8 mouse cellular contexts compared by ENCODE assay signal in genomic region chr19:46339287-46339971, GRCm38 (mm10). TPM values are rescaled to one million over a fixed set of nuclear protein-coding genes. Genes with fewer than 3 reads are reported as not detected.
DNase-seq lines count a peak whose midpoint lies in the region; TF ChIP-seq lines count a peak whose summit lies in the region.

No protein-coding gene starts in this region.

- no peak for TF ChIP-seq CTCF in bone marrow, adult 2 months (IDR thresholded peaks at IDR 0.05; ENCODE audit: control insufficient read depth, insufficient read depth, low read length)

- DNase-seq in heart, adult 11 months: peak; percentile 97
- no peak for DNase-seq in heart, adult 8-10 months (ENCODE audit: low spot score)
- peak; percentile 62 to 63 for DNase-seq in heart, adult 9 months (ENCODE audit: low spot score in 2 of 2)
- DNase-seq in layer of hippocampus, adult 9-11 months: peak; percentile 70
- peak; percentile 76 to 86 for DNase-seq in lung, postnatal 4 days
- peak; percentile 56 to 78 for DNase-seq in spleen, postnatal 4 days (ENCODE audit: low spot score in 2 of 2)
- no peak for DNase-seq in thymus, adult 18-20 months

- peak overlapping the region; percentile 97 for H3K27ac ChIP-seq in bone marrow, adult 2 months (ENCODE audit: control insufficient read depth, insufficient read depth, low read depth, low read length, poor library complexity)

- 6% methylated on average over 7 of the region's 7 CpGs for WGBS in bone marrow, adult 2 months

- no peak for TF ChIP-seq POLR2A in bone marrow, adult 2 months (IDR thresholded peaks at IDR 0.05; ENCODE audit: borderline replicate concordance, control insufficient read depth, low read depth, low read length)

- peak overlapping the region; percentile 42 for H3K4me3 ChIP-seq in bone marrow, adult 2 months (replicated peaks; ENCODE audit: control insufficient read depth, low read depth, low read length)

- H3K4me1 ChIP-seq in bone marrow, adult 2 months (ENCODE audit: control insufficient read depth, insufficient read depth, low read length): peaks cover 3% of the 10 kb centered on the region; the same call in 1 of the 2 replicates

RNA-seq across cellular contexts. Expression of gene Cuedc2, which starts 0.9 kb away (rescaled TPM):
- 10 to 100 TPM; 76.5 to 91.0 (median 83.5) TPM for total RNA-seq in heart, adult 8-10 months (2022)
- polyA plus RNA-seq in bone marrow, adult 2 months (2011; ENCODE audit: insufficient read depth, insufficient read length, low replicate concordance, missing spikeins): 74.9 and 161 TPM in 2 replicates

RNA-seq across cellular contexts. Expression of gene Mfsd13a, which starts 1.5 kb away (rescaled TPM):
- total RNA-seq in heart, adult 8-10 months (2022): 1 to 10 TPM; 3.7 to 4.5 (median 3.8) TPM
- polyA plus RNA-seq in bone marrow, adult 2 months (2011; ENCODE audit: insufficient read depth, insufficient read length, low replicate concordance, missing spikeins): 5.1 and 14.9 TPM in 2 replicates

RNA-seq across cellular contexts. Expression of gene 2310034G01Rik, which starts 10.7 kb away (rescaled TPM):
- under 1 TPM; 0.44 to 0.66 (median 0.48) TPM for total RNA-seq in heart, adult 8-10 months (2022)
- 1.1 TPM in 1 of 2 replicates, not detected in the other for polyA plus RNA-seq in bone marrow, adult 2 months (2011; ENCODE audit: insufficient read depth, insufficient read length, low replicate concordance, missing spikeins)

RNA-seq across cellular contexts. Expression of gene Fbxl15, which starts 11.4 kb away (rescaled TPM):
- total RNA-seq in heart, adult 8-10 months (2022): 1 to 10 TPM; 4.0 to 6.4 (median 5.6) TPM
- polyA plus RNA-seq in bone marrow, adult 2 months (2011; ENCODE audit: insufficient read depth, insufficient read length, low replicate concordance, missing spikeins): 1.2 and 3.0 TPM in 2 replicates

RNA-seq across cellular contexts. Expression of gene Psd, which starts 12.5 kb away (rescaled TPM):
- total RNA-seq in heart, adult 8-10 months (2022): under 1 TPM; 0.35 to 0.86 (median 0.53) TPM
- polyA plus RNA-seq in bone marrow, adult 2 months (2011; ENCODE audit: insufficient read depth, insufficient read length, low replicate concordance, missing spikeins): 1.1 and 4.8 TPM in 2 replicates

Comparison
In these comparisons a context has a peak if more than half of its experiments do, and no peak if none do; other contexts are left out.
1. DNase-seq: peak in heart, adult 11 months (single experiment), heart, adult 9 months (2 of 2), layer of hippocampus, adult 9-11 months (single experiment), lung, postnatal 4 days (2 of 2) and spleen, postnatal 4 days (2 of 2); none in heart, adult 8-10 months (single experiment) and thymus, adult 18-20 months (0 of 2).